Mouse (Mus musculus): ENCODE data around the gene Steap2. TPM values are rescaled to one million over a fixed set of nuclear protein-coding genes. Genes with fewer than 3 reads are reported as not detected.
A peak's percentile ranks its signal among the peaks of the same experiment; 100 is the strongest.

Steap2 gene
- 6.3 and 9.0 TPM in 2 replicates for polyA plus RNA-seq (2014; fragmentation: Nextera tagmentation; extraction: Ambion mirVana)

DNA sequence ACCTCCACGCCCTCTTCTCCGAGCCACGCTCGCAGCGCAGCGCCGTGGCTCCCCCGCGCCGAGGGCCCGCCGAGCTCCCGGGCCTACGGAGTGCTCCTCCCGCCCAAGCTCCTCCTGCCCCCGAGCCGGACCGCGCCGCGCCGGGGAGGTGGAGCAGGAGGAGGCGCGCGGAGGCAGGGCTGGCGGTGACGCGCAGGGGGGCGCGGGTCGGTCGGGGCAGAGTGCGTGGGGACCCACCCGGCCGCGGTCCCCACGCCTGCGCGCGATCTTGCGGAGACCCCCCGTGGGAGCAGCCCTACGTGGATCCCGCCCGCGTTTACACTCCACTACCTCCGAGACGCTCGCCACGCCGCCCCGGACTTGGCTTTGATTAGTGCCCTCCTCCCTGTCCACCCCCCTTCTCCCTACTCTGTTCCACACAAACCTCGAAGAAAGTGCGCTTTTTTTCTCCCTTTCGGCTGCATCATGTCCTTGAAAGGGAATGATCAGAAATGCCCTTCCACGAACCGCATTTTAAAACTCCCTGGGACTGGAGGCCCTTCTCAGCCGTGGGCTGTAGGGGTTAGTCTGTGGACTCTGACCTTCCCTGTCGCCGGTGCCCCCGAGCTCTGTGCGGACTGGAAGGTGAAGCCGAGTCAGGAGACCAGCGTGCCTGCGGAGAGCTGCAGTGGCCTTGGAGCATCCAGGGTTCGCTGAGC is at the start of gene Steap2:
Gene Steap2, minus strand, starts transcription at position 623 of the 698 bp plus-strand sequence.
- Histone ChIP-seq H3K9me3 (ENCODE audit: control insufficient read depth, low read length) (no peaks in the 10 kb centered on the region), H3K4me2 (peak within 1 kb of the TSS; percentile 92), H3K36me3 (ENCODE audit: control insufficient read depth, insufficient read depth, low read length) (no peaks in the 10 kb centered on the region), H3K9ac (ENCODE audit: low read length) (peak within 1 kb of the TSS; percentile 88), H3K27me3 (ENCODE audit: control insufficient read depth, insufficient read depth, low read length) (no peaks in the 10 kb centered on the region), H3K4me1 (ENCODE audit: control insufficient read depth, insufficient read depth, low read length) (peaks cover 3% of the 10 kb centered on the region; the same call in 1 of the 2 replicates), H3K4me3 (ENCODE audit: low read depth, low read length) (peak within 1 kb of the TSS; percentile 63), H3K27ac (ENCODE audit: low read depth, low read length) (no peak within 1 kb of the TSS)
- ATAC-seq (ENCODE audit: low FRiP score) (peak; percentile 91), DNase-seq (ENCODE audit: low spot score, missing footprints) (peak; percentile 96)
- under 1% methylated on average over 65 of the region's 66 CpGs for WGBS

DNA sequence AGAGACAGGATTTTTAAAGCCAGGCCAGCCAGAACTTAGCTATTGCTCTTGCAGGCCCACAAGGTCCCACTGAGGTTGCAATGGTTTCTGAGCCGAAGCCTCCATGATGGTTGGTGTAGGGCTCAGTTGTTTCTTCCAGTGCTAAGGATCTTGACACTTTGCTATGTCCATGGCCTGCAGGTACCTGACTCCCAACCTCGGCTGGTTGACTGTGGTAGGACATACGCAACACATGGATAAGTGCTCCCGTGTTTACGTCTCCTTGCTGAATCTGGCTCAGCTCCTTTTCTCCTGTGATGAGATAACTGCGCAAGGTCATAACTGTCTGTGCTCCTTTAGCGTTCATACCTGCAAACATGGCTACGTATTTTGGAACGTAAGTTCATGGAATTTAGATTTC is 40.1 kb upstream of the Steap2 start:
- Histone ChIP-seq H3K9me3 (ENCODE audit: control insufficient read depth, low read length) (no peaks in the 10 kb centered on the region), H3K4me1 (ENCODE audit: control insufficient read depth, insufficient read depth, low read length) (no peaks in the 10 kb centered on the region), H3K27me3 (ENCODE audit: control insufficient read depth, insufficient read depth, low read length) (no peaks in the 10 kb centered on the region), H3K36me3 (ENCODE audit: control insufficient read depth, insufficient read depth, low read length) (no peaks in the 10 kb centered on the region), H3K4me3 (ENCODE audit: low read depth, low read length) (no peak overlapping the region), H3K9ac (ENCODE audit: low read length) (no peak overlapping the region), H3K27ac (ENCODE audit: low read depth, low read length) (no peak overlapping the region), H3K4me2 (no peak overlapping the region)
- ATAC-seq (ENCODE audit: low FRiP score) (no peak), DNase-seq (ENCODE audit: low spot score, missing footprints) (no peak)
- WGBS: 93% methylated on average over 9 of the region's 9 CpGs

DNA sequence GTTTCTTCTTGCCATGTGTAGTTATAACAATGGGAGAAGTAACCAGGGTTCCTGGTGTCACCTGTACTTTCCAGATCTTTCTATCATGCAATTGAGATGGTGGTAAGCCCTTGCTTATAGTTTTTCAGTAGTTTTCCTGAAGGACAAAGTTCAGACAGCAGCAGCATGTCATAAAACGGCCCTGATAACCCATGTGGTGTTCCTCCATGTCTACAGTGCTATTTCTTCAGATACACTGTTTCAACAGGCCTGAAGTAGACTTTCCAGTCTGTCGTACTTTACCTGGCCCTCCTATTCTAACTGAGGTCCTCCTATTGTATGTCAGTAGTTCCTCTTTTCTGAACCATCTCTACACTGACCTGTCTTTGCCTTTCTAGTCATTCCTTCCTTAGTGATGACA is 38.5 kb upstream of the Steap2 start:
- no peaks in the 10 kb centered on the region for H3K36me3 ChIP-seq (ENCODE audit: control insufficient read depth, insufficient read depth, low read length)
- 85% methylated on average over 2 of the region's 2 CpGs for WGBS
- H3K9me3 ChIP-seq (ENCODE audit: control insufficient read depth, low read length): no peaks in the 10 kb centered on the region
- ATAC-seq (ENCODE audit: low FRiP score) (no peak), DNase-seq (ENCODE audit: low spot score, missing footprints) (no peak)
- H3K27me3 ChIP-seq (ENCODE audit: control insufficient read depth, insufficient read depth, low read length): no peaks in the 10 kb centered on the region
- no peak overlapping the region for H3K4me3 ChIP-seq (ENCODE audit: low read depth, low read length)
- no peaks in the 10 kb centered on the region for H3K4me1 ChIP-seq (ENCODE audit: control insufficient read depth, insufficient read depth, low read length)
- no peak overlapping the region for H3K4me2 ChIP-seq
- H3K27ac ChIP-seq (ENCODE audit: low read depth, low read length): no peak overlapping the region
- H3K9ac ChIP-seq (ENCODE audit: low read length): no peak overlapping the region

DNA sequence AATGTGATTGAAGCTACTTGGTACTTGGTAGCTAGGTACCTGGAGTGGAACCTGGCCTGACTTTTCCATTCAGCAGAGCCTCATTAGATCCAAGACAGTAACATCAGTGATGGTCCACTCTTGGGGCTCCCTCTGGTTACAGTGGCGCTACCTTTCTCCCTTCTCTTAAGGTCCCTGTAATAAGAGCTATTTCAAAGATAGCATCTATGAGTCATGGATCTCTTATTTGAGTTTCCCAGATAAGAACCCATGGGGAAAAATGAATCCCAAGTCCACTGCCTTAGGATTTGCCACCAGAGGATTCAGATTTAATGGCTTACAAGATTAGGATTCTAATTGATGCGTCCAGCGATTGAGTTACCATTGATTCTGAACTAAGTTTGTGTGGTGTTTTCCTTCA is 37.8 kb upstream of the Steap2 start:
- no peak overlapping the region for H3K9ac ChIP-seq (ENCODE audit: low read length)
- ATAC-seq (ENCODE audit: low FRiP score): no peak
- no peaks in the 10 kb centered on the region for H3K36me3 ChIP-seq (ENCODE audit: control insufficient read depth, insufficient read depth, low read length)
- no peak overlapping the region for H3K4me2 ChIP-seq
- no peaks in the 10 kb centered on the region for H3K9me3 ChIP-seq (ENCODE audit: control insufficient read depth, low read length)
- no peaks in the 10 kb centered on the region for H3K4me1 ChIP-seq (ENCODE audit: control insufficient read depth, insufficient read depth, low read length)
- no peaks in the 10 kb centered on the region for H3K27me3 ChIP-seq (ENCODE audit: control insufficient read depth, insufficient read depth, low read length)
- 85% methylated on average over 3 of the region's 3 CpGs for WGBS
- no peak overlapping the region for H3K27ac ChIP-seq (ENCODE audit: low read depth, low read length)
- H3K4me3 ChIP-seq (ENCODE audit: low read depth, low read length): no peak overlapping the region
- DNase-seq (ENCODE audit: low spot score, missing footprints): no peak

DNA sequence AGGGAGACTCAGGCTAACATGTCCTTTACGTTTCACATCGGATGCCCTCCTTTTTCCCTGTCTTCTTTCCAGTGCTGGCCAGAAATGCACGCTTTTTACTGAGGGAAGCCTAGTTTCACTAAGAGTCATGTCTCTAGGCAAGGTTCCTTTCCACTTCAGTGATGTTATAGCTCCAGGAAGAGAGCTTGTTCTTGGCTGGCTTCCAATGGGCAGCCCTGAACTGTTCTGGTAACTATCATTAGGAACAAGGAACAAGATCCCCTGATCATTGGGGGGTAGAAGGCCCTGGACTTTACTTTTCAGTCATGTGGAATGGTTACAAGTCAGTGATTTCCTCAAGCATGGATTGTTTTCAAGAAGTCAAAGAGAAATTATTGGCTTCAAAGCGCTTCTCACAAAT is 35.5 kb upstream of the Steap2 start:
- Histone ChIP-seq H3K27ac (ENCODE audit: low read depth, low read length) (no peak overlapping the region), H3K4me2 (no peak overlapping the region), H3K4me3 (ENCODE audit: low read depth, low read length) (no peak overlapping the region), H3K27me3 (ENCODE audit: control insufficient read depth, insufficient read depth, low read length) (no peaks in the 10 kb centered on the region), H3K9ac (ENCODE audit: low read length) (no peak overlapping the region), H3K4me1 (ENCODE audit: control insufficient read depth, insufficient read depth, low read length) (no peaks in the 10 kb centered on the region), H3K9me3 (ENCODE audit: control insufficient read depth, low read length) (no peaks in the 10 kb centered on the region), H3K36me3 (ENCODE audit: control insufficient read depth, insufficient read depth, low read length) (no peaks in the 10 kb centered on the region)
- DNase-seq (ENCODE audit: low spot score, missing footprints) (no peak), ATAC-seq (ENCODE audit: low FRiP score) (no peak)
- over 99% methylated on average over 4 of the region's 4 CpGs for WGBS

DNA sequence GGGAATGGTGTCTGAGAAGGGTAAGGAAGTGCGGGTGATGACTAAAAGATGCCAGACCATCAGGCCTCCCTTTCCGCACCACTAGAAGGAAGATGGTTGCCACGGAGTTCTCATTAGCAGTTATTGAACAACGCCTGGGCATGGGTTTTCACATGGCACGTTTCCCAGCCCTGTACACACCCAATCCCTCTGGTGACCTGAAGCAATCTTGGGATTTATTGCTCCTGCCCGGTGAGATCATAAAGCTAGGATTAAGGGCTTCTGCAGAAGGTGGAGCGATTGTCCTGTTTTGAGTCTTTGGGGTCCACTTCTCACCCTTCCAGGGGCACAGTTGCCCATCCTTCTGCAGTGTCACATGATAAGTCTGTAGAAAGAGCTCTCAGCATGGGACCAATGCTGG is 27.8 kb upstream of the Steap2 start:
- Histone ChIP-seq H3K27me3 (ENCODE audit: control insufficient read depth, insufficient read depth, low read length) (no peaks in the 10 kb centered on the region), H3K9me3 (ENCODE audit: control insufficient read depth, low read length) (no peaks in the 10 kb centered on the region), H3K4me3 (ENCODE audit: low read depth, low read length) (no peak overlapping the region), H3K36me3 (ENCODE audit: control insufficient read depth, insufficient read depth, low read length) (no peaks in the 10 kb centered on the region), H3K4me1 (ENCODE audit: control insufficient read depth, insufficient read depth, low read length) (no peaks in the 10 kb centered on the region), H3K27ac (ENCODE audit: low read depth, low read length) (no peak overlapping the region), H3K9ac (ENCODE audit: low read length) (no peak overlapping the region), H3K4me2 (no peak overlapping the region)
- ATAC-seq (ENCODE audit: low FRiP score) (no peak), DNase-seq (ENCODE audit: low spot score, missing footprints) (no peak)
- WGBS: 93% methylated on average over 7 of the region's 7 CpGs

DNA sequence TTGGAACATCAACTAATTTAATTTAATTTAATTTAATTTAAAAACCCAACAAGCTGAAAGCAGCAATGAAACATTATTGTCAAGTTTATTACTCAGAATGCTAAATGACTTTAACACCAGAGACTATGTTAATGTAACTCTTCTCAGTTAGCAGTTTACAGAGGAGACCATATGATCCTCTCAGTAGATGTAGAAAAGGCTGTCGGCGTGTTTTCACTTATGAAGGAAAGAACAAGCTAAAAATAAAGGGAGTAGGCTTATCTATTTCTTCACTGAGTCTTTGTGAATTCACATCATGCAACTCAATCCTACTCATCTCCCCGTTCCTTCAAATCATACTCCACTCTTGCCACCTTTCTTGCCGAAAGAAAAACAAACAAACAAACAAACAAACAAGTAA is 16.7 kb upstream of the Steap2 start:
- Histone ChIP-seq H3K9me3 (ENCODE audit: control insufficient read depth, low read length) (no peaks in the 10 kb centered on the region), H3K4me3 (ENCODE audit: low read depth, low read length) (no peak overlapping the region), H3K4me2 (no peak overlapping the region), H3K27me3 (ENCODE audit: control insufficient read depth, insufficient read depth, low read length) (no peaks in the 10 kb centered on the region), H3K4me1 (ENCODE audit: control insufficient read depth, insufficient read depth, low read length) (no peaks in the 10 kb centered on the region), H3K36me3 (ENCODE audit: control insufficient read depth, insufficient read depth, low read length) (no peaks in the 10 kb centered on the region), H3K27ac (ENCODE audit: low read depth, low read length) (no peak overlapping the region), H3K9ac (ENCODE audit: low read length) (no peak overlapping the region)
- DNase-seq (ENCODE audit: low spot score, missing footprints) (peak; percentile 49), ATAC-seq (ENCODE audit: low FRiP score) (no peak)
- 85% methylated on average over 4 of the region's 4 CpGs for WGBS

DNA sequence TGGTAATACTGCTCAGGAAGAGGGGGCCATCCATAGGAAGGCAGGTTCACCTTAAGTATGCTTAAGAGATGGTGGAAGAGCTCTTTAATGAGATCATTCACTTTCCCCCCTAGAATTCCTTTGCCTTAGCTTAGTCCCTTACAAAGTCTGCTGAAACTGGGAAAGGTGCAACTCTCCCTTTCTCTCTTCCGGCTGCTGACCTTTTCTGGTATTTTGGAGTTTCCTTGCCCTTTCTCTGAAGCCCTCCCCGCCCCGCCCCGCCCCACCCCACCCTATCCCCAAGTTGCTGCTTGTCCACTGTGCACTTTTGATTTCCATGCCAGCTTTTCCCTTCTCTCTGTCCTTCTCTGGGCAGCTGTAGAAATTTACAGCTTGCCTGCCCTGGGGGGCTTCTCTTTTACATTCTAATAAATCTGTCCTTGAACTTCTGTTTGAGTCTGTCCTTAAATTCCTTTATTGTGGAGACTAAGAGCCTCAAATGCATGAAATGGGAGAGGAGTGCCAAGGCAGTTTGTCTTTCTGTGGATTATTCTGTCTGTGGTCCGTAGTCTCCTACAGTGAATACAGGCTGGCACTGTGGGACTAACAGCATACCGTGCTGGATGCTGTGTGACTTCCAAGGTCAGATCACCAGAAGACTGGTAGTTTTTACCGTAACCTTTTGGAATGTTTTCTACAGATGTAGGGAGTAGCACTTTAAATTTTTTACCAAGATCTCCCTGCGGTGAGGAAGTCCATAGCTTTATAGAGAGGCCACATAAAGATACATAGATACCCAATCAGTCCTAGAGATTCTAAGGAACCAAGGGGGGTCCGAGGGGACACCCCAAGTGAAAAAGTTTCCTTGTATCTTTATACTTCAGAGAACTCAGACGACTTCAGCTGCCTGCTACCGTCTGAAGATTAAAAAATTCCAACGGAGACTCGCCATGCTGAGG is 13.2 kb upstream of the Steap2 start:
- 54% methylated on average over 13 of the region's 13 CpGs for whole genome bisulfite sequencing

DNA sequence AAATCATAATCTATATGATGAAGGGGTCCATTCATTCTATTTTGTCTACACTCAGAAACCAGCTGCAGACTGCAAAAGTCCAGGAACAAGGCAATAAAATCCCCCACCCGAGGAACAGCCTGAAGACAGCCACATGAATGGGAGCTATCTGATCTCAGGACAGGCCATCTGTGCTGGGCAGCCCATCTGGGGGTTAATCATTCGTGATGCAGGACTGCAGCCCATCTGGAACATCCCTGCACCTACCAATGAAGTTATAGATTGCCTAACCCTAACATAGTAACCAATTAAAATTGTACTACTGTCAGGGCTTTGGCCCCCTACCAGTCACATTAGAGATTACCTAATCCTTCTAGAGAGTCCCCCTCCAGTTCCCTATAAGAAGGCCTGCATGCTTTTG is 10.6 kb upstream of the Steap2 start:
- no peaks in the 10 kb centered on the region for H3K9me3 ChIP-seq (ENCODE audit: control insufficient read depth, low read length)
- ATAC-seq (ENCODE audit: low FRiP score): 0 out of 2 replicates have a peak, but pooled peaks have one; percentile 30
- H3K4me1 ChIP-seq (ENCODE audit: control insufficient read depth, insufficient read depth, low read length): no peaks in the 10 kb centered on the region
- H3K27ac ChIP-seq (ENCODE audit: low read depth, low read length): no peak overlapping the region
- H3K27me3 ChIP-seq (ENCODE audit: control insufficient read depth, insufficient read depth, low read length): no peaks in the 10 kb centered on the region
- WGBS: 57% methylated on average over 2 of the region's 2 CpGs
- no peak overlapping the region for H3K4me3 ChIP-seq (ENCODE audit: low read depth, low read length)
- no peak for DNase-seq (ENCODE audit: low spot score, missing footprints)
- no peak overlapping the region for H3K9ac ChIP-seq (ENCODE audit: low read length)
- H3K4me2 ChIP-seq: no peak overlapping the region
- H3K36me3 ChIP-seq (ENCODE audit: control insufficient read depth, insufficient read depth, low read length): no peaks in the 10 kb centered on the region

More for the DNA sequence above, 13.2 kb upstream of the Steap2 start:
- H3K27ac ChIP-seq (ENCODE audit: low read depth, low read length): no peak overlapping the region
- no peaks in the 10 kb centered on the region for H3K36me3 ChIP-seq (ENCODE audit: control insufficient read depth, insufficient read depth, low read length)
- H3K4me2 ChIP-seq: no peak overlapping the region
- H3K9me3 ChIP-seq (ENCODE audit: control insufficient read depth, low read length): no peaks in the 10 kb centered on the region
- H3K9ac ChIP-seq (ENCODE audit: low read length): no peak overlapping the region
- peak; percentile 81 for DNase-seq (ENCODE audit: low spot score, missing footprints)
- no peaks in the 10 kb centered on the region for H3K4me1 ChIP-seq (ENCODE audit: control insufficient read depth, insufficient read depth, low read length)
- no peaks in the 10 kb centered on the region for H3K27me3 ChIP-seq (ENCODE audit: control insufficient read depth, insufficient read depth, low read length)
- H3K4me3 ChIP-seq (ENCODE audit: low read depth, low read length): no peak overlapping the region
- ATAC-seq (ENCODE audit: low FRiP score): no peak

Measured in midbrain, embryonic 11.5 days (tissue).